Mouse (Mus musculus): ENCODE measurements around the gene Fam102b.

Fam102b gene

DNA sequence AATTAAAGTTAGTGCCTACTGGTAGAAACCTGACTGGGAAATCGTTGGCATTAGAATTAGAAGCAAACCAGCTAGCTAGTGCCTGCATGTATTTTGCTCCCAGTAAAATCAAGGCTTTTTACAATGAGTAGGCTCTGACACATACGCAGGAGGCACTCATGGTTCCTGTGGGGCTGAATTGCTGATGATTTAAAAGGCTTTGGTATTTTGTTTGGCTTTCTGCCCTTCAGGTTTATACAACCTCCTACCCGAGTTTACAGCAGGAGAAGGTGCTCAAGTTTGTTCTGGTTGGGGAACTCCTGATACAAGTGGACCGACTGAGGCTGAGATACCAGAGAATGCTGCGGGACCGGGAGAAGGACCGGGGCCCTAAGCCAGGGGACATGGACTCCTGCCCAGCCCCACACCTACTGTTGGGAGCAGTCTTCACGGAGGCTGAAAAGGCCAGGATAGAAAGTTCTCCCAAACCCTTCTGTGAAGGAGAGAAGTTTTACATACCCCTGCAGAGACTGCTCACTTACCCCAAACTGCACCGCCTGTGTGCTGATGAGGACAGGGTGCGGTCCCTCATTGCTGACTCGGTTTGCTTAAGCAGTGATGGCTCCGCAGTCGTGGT is 67.6 kb downstream of the Fam102b start:
- no peak for DNase-seq

GRCm38 (mm10) chr3:108957976-108958375 is 69.4 kb downstream of the Fam102b start:
- no peak for DNase-seq

DNA sequence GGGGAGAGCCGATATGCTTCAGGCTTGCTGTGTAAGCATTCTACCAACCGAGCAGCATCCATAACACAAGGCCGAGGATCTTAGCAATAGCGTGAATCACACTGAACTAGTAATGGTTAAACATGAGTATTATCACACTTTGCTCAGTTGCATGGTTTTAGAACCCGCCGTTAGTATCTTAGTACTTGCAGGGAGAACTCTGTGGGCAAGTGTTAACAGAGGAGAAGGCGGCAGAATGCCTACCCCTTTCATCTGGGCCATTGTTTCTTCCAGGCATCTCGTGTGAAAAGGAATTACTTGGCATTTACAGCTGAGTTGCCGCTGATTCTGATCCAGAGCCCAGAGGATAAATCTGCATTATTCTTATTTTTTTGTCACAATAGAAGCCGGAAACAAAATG is 86.4 kb downstream of the Fam102b start:
- DNase-seq: no peak

DNA sequence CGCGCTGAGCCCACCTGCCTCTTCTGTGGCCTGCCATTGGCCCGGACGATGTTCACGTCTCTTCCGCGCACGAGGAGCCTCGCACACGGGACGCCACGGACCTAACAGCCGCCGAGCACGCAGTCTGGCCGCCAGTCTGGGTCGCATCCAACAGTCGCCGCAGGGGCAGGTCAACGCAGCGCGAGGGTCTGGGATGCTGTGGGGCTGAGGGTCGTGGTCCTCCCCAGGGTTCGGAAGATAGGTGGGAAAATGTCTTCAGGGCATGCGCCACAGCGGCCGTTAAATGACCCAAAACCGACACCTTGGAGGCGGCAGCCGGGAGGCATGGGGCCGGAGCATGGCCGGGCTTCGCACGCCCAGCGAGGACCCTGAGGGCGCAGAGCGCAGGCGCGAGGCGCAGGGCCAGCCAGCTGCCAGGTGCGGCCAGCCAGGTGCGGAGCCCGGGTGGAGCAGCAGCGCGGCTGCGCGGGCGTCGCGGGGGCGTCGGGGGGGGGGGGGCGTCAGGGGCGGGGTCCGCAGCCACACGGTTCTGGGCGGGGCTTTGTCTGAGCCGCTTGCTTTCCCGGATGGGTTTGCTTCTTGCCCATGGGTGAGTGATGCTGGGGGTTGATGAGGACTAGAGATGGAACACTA is 87.3 kb downstream of the Fam102b start, which contains the start of gene Gm9857:
Gm9857 (minus strand) TSS at position 445 of the 633 bp plus-strand sequence.
- peak; percentile 62 for DNase-seq

DNA sequence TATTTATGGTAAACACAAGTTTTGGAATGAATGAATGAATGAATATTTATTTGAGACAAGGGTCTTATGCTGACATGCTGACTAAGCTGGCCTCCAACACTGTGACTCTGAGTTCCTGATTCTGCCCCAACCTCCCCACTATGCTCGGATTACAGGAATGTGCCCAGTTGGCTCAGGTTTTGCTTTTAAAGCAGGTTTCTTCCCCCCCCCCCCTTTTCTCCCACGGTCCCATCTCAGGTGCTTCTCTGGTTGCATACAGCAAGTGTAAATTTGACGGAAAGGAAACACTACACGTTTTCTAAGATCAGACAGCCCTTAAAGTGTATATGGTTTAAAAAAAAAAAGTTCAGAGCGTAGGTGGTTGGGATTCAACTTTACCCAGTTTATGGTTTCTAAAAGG is 87.8 kb downstream of the Fam102b start, which contains the start of gene Henmt1:
Henmt1 (plus strand) TSS at position 301 of the 400 bp plus-strand sequence.
- no peak for DNase-seq

DNA sequence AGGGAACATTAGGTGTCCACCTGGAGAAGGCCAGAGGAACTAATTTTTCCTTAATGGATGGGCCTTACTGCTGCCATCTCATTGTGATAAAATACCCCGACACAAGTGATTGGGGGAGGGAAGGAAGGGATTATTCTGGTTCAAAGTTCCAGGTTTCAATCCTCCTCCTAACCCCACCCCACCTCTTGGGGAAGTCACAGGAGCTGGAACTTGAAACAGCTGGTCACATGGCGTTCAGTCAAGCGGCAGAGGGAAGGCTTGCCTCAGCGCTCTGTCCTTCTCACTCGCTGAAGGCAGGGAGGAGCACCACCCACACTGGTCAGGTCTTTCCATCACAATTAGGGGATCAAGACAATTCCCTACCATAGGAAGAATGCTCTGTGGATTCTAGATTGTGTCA is 88.7 kb downstream of the Fam102b start:
- no peak for DNase-seq

DNA sequence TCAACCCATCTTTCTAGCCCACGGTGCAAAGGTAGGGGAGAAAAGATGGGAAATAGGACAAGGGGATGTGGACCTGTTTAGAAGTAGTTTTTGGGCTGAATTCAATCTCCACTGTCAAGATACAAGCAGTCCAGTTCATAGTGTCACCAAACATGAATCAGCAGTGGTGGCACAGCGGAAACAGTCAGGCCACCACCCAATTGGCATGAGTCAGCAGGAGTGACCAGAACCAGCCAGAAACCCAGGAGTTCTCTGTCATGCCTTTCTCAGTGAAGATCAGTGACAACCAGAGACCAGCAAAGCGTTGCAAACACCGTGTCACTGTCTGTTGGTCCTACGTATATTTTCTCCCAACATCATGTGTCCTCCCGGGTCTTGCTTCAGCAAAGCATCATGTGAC is 93.8 kb downstream of the Fam102b start:
- DNase-seq: no peak

GRCm38 (mm10) chr3:108926308-108926707 is 101.1 kb downstream of the Fam102b start:
- no peak for DNase-seq

- no peak for DNase-seq
These were observed 101.7 kb downstream of the Fam102b start for GRCm38 (mm10) chr3:108925677-108926076.

GRCm38 (mm10) chr3:108921822-108922221 is 105.6 kb downstream of the Fam102b start:
- no peak for DNase-seq
